Mouse (Mus musculus): ENCODE results near the gene Pitpnm1.

DNA sequence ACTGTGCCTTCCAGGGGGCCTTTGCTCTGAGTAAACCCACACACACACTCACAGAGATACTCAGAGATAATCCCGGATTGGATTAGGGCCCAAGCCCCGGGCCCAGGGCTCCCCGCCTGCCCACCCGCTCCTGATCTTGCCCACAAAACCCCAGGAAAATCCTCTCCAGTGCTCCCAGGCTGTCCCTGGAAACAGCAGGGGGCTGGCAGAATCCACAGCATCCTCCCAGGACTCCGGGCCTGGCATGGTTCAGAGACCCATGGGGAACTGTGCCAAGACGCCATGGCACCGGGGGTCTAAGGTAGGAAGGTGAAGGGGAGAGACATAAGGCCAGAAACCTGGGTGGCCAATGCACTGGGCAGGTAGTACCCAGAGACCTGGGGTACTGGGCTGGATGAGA lies 16.5 kb upstream of the Pitpnm1 start:
- TF ChIP-seq CTCF (IDR thresholded peaks at IDR 0.05) (no peak), EP300 (IDR thresholded peaks at IDR 0.05) (no peak)

Measured in lung, postnatal 0 days (tissue).